Mouse (Mus musculus) G1E (cell line): ENCODE data around the gene Mgmt.

ENCODE experiments used
- CTCF ChIP-seq: IDR thresholded peaks from 2 replicates; pipeline ENCODE4 v1.5.1; 2012; ENCODE audit warnings: low read depth, low read length, inconsistent platforms, mixed read lengths
- GATA1 ChIP-seq: IDR thresholded peaks from 2 replicates; pipeline ENCODE4 v1.6.1; 2012; ENCODE audit warnings: borderline replicate concordance, low read length, inconsistent platforms, mixed read lengths
- POLR2AphosphoS5 ChIP-seq: IDR thresholded peaks from 2 replicates; pipeline ENCODE4 v1.6.1; 2012; ENCODE audit warnings: low read depth, low read length, inconsistent platforms; ENCODE audit not compliant: insufficient replicate concordance
- TAL1 ChIP-seq: conservative IDR thresholded peaks from 2 replicates; pipeline ENCODE4 v1.6.1; 2012; ENCODE audit warnings: low read depth, low read length, inconsistent platforms, mixed read lengths

- TF ChIP-seq CTCF (no peak), GATA1 (no peak), POLR2AphosphoS5 (no peak), TAL1 (no peak)
Observed at GRCm38 (mm10) chr7:137074324-137074723, 179.9 kb downstream of the Mgmt start.
